Mouse (Mus musculus): Measurements from ENCODE around the gene Fuz.

The Fuz gene

DNA sequence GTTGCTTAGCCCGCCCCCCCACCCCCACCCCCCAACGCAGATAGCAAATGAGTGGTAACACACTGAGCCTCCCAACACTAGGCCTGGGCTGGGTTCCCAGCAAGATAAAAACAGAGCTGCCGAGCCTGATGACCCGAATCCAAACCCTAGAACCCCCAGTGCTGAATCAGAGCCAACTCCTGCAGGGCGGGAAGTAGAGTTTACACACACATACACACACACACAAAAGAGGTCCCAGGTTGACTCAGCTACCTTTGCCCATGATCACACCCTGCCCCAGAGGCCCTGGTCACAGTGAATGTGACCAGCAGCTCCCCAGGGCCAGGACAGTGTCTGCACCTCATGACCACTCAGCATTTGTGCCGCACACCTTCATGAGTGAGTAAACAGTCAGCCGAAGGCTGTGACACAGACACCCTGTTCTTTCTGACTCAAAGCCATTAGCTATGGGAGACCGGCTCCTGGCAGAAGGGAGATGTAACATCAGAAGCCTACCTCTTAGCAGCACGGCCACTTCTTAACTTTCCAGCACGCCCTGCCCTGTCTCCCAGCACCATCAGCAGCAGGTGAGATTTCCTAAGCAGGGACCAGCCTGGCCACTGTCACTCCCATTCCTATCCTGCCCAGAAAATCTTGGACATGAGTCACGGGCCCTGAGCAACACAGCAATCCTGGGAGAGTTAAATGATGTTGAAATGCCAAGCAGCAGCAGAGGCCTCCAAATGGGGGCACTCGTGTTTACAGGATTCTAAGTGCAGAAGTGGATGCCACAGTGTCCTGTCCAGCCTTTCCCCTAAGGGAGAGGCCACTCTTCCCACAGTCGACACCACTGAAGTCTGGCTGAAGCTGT lies 7.4 kb upstream of the Fuz start:
- DNase-seq (ENCODE audit: low spot score in 2 of 2) = no peak

DNA sequence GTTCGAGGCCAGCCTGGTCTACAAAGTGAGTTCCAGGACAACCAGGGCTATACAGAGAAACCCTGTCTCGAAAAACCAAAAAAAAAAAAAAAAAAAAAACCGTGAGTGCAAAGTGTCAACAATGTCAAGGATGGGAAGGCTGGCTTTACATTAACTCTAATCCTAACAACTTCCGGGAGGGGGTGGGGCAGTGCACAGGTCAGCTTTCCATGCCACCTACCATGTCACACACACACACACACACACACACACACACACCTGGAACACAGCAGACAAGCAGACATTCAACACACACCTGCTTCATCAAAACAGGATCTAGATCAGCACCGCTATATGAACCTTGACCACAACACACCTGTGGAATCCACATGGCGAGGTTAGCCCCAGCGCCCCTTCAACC lies 5.7 kb upstream of the Fuz start:
- no peak for DNase-seq (ENCODE audit: low spot score in 2 of 2)

- no peak for DNase-seq (ENCODE audit: low spot score in 2 of 2)
Measured at GRCm38 (mm10) chr7:44890737-44891136, 5.1 kb upstream of the Fuz start.

DNA sequence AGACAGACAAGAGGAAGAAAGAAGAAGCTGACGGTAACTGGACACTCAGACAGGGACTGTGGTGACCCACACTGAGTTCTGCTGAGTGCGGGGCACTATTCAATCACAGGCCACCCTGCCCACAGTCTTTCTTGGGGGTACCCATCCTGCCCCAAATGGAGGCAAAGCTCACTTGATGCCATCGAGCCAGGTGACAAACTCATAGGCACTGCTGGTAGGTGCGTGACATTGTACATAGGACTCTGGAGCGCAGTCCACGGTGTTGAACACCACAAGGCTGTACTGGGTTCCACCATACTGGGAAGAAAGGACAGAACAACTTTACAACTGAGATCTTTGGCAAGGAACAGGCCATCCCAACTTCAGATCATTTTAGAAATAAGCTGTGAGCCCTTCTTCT lies 4.3 kb upstream of the Fuz start:
- DNase-seq (ENCODE audit: low spot score in 2 of 2) = no peak

DNA sequence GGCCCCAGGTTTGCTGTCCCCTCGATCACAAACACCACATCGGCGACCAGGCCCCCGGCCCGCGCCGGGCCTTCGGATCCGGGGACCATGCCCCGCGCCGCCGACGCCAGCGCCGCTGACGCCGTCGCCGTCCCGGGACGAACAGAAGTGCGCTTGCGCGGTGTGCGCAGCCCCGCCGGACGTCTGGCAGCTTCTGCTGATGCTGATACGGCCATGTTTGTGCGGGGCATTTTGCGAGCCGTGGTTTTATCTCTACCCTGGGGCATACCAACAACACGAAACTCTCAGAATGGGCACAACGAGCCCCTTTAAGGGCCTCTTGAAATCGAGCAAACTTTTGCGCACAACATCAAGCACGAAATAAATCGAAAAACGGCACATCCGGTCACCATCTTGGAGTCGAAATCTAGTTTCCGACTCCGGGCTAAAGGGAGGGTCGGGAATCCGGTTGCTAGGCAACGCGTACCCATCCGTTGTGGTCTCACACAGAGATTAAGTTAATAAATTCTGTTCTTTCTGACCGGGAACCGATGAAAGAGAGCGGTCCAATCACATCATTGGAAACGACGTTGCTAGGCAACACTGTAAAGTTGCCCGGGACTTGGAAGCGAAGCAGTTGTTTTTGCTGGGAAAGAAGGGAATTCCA lies 3.5 kb upstream of the Fuz start, which contains the start of gene Med25:
Gene Med25, minus strand, starts transcription at position 437 of the 646 bp plus-strand sequence.
- peak; percentile 85 to 93 for DNase-seq (ENCODE audit: low spot score in 2 of 2)

DNA sequence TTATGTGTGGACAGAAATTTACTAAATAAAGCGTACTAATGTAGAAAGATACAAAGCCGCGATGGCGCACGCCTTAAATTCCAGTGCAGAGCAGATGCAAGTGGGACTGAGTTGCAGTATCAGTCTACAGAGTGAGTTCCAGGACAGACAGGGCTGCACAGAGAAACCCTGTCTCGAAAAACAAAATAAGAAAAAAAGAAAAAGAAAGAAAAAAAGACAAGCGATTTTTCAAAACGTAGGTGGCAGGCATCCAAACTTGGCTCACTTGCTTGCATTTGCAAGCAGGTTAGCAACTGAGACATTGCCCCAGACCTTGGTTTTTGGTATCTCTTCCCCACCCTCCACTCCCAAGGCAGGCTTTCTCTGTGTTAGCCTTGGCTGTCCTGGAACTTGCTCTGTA lies 2.7 kb upstream of the Fuz start:
- DNase-seq (ENCODE audit: low spot score in 2 of 2) = no peak

DNA sequence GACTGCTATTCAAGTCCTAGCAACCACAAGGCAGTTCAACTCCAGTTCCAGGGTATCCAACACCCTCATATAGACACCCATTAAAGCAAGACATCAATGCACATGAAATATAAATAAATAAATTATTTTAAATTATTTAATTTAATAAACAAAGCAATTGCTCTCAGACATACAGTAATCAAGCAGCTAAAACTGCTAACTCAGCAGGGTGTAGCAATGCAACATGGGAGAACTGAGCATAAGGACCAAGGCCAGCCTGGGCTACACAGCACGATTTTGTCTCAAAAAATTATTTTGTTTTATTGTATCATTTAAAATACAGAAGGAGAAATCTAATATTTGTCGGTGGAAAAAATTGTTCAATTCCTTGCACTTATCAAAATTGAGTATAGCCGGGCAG lies 1.7 kb upstream of the Fuz start:
- DNase-seq (ENCODE audit: low spot score in 2 of 2) = no peak

DNA sequence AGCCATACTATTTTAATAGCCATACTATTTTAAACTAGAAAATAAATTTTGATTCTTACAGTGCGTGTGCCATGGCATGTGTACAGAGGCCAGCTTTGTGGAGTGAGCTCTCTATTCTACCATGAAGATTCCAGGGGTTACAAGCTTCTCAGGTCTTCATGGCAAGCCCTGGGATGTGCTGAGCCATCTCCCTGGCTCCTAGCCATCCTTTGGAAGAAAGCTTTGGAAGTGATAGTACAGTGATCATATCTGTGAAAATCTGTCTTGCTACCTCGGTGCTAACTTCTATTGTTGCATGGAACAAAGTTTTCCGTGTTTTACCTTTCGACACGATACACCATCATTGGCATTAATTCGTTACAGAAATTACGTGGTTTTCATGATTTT lies 680 bp upstream of the Fuz start:
- DNase-seq (ENCODE audit: low spot score in 2 of 2) = no peak

- DNase-seq (ENCODE audit: low spot score in 2 of 2) = no peak
Measured at GRCm38 (mm10) chr7:44896499-44896898, 620 bp downstream of the Fuz start.

DNA sequence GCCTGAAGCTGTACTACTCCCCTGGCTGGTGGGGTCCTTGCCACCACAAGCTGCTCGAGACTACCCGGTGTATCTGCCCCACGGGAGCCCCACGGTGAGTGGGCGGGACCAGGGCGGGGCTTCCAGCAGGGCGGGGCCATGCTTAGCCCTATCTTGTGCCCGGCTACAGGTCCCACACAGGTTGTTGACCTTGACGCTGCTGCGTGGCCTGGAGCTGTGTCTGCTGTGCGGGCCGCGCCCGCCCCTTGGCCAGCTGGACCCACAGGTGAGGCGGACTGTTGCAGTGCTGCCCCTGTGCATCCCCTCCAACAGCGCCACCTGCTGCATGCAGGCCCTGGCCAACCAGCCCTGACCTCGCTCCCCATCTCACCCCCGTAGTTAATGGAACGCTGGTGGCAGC lies 2.7 kb downstream of the Fuz start:
- peak in 1 of 2 experiments; percentile 54 for DNase-seq (ENCODE audit: low spot score in 2 of 2)

DNA sequence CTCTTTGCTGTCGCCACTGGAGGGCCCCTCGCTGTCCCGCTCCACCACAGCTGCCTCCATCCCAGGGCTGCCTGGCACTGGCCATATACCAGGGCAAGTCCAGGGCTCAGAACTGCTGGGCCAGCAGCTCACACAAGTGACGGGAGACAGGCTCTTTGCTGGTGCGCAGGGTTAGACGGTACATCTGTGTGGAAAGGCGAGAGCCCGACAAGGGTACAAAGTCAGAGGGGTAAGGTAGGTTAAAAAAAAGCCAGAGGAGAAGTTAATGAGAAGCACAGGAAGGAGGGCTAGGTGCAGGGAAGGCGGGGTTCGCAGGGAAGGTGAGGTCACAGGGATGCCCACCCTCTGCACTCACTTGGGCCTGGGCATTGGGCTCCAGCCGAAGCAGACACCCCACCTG lies 4.8 kb downstream of the Fuz start:
- no peak for DNase-seq (ENCODE audit: low spot score in 2 of 2)

GRCm38 (mm10) chr7:44901230-44901722 lies 5.4 kb downstream of the Fuz start:
- no peak for DNase-seq (ENCODE audit: low spot score in 2 of 2)

- no peak for DNase-seq (ENCODE audit: low spot score in 2 of 2)
Measured at GRCm38 (mm10) chr7:44905430-44905829, 9.6 kb downstream of the Fuz start.

DNA sequence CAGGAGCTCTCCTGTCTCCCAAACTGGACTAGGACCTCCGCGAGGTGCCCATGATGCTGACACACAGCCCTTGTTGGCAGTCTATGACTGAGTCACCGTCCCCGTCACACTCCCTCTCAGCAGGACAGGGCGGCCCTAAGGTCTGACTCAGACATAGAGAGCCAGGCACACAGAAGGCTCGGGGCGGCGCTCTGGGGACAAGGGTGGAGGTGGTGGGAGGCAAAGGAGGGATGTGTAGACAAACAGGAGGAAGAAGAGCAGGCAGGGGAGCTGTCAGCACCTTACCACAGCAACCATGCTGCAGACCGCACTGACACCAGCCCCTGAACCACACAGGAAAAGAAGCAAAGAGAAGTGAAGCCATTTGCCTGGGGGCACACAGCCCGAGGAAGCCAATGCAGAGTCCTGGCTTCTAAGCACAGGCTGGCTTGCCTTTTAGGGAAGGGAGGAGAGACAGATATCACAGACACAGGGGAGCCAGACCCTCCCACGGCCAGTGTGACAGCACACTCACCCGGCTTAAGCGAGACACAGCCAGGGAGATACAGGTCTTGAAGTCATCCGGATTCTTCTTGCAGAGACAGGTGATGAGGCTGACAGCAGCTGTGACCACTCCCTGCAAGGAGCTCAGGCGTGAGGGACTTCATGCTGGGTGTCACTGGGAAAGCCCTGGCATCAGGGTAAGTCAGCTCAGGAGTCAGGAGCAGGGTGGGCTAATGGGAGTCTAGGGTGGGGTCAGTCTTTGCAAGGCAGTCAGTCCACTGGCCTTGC lies 13.0 kb downstream of the Fuz start:
- no peak for DNase-seq (ENCODE audit: low spot score in 2 of 2)

DNA sequence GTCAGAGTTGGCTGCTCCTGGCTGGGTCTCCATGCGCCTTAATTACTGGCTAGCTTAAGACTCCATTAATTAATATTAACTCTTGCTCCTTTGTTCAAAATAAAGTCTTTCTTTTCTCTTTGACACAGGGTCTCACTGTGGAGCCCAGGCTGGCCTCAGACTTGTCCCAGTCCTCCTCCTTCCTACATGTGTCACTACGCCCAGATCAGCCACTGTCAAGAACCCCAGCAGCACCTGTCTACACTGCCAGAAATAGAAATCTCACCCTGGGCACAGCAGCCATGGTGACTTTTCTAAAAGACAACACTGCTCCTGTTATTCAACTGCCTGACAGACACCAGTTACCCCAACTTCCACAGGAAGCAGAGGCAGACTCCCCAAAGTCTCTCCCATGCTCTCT lies 18.5 kb downstream of the Fuz start:
- no peak for DNase-seq (ENCODE audit: low spot score in 2 of 2)

DNA sequence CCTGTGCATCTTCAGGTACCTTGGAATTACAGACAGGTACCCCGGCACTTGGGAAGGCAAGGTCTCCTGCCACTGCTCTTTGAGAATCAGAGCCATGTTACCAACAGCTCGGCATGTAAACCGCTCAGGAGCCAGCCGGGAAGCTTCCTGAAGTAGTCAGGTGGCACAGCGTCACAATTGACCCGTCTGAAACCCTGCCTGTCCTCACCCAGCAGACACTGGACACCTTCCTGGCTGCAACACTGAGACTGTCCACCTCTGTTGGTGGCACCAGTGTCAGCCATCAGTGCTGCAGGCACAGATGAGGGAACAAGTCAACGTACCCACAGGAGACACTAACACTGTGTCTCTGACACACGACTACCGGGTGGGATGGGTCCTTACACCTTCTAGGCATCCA lies 19.4 kb downstream of the Fuz start:
- peak in 1 of 2 experiments; percentile 54 for DNase-seq (ENCODE audit: low spot score in 2 of 2)

DNA sequence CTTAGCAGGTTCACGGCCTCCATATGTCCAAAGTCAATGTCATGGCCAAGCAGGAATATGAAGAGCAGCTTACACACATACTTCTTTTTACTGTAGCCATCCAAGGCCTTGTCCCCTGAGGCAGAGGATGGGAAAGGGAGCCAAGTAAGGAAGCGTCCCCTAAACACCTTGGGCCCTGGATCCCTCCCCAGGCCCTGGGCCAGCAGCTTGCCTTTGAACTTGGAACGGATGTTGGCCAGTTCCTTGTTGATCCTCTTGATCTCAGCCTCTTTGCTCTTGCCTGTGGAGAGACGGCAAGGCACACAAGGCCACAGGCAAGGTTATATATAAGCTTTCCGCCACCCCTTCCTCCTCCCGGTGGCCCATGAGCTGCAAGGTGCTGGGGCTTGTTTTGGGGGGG lies 20.3 kb downstream of the Fuz start:
- DNase-seq (ENCODE audit: low spot score in 2 of 2) = no peak

GRCm38 (mm10) chr7:44916881-44917280 lies 21.0 kb downstream of the Fuz start:
- no peak for DNase-seq (ENCODE audit: low spot score in 2 of 2)

GRCm38 (mm10) chr7:44918219-44918618 lies 22.3 kb downstream of the Fuz start:
- no peak for DNase-seq (ENCODE audit: low spot score in 2 of 2)

GRCm38 (mm10) chr7:44919127-44919526 lies 23.2 kb downstream of the Fuz start:
- DNase-seq (ENCODE audit: low spot score in 2 of 2) = no peak

DNA sequence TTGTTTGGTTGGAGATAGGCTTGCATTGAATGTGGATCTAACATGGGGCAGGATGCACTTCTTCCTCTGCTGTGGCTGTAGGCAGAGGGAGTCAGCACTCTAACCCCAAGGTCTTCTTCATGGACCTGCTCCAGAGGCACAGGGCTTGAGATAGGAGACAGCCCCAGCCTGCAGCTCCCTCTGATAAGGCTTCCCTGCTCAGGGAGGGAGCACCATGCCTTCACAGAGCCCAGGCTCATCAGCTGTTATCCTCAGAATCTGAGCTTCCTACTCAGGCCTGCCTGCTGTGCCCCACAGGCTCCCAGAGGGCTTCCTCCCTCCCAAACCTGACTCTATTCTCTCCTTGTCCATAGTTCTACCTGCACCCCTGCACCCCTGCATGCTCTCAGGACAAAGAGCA lies 26.7 kb downstream of the Fuz start:
- DNase-seq (ENCODE audit: low spot score in 2 of 2) = peak in 1 of 2 experiments; percentile 54

GRCm38 (mm10) chr7:44925468-44925867 lies 29.6 kb downstream of the Fuz start:
- DNase-seq (ENCODE audit: low spot score in 2 of 2) = peak; percentile 39 to 65

Measured in spleen, postnatal 4 days (tissue).